Mouse (Mus musculus) embryonic facial prominence, embryonic 10.5 days (tissue): ENCODE measurements around the gene Cypt14. TPM values are rescaled to one million over a fixed set of nuclear protein-coding genes. Genes with fewer than 3 reads are reported as not detected.
"Not testable (repeated sequence)": the region's sequence is repeated elsewhere in the genome, so short reads cannot be mapped to it uniquely, and the experiment has no call there.

Experiments used
- DNase-seq: peaks from one replicate; pipeline ENCODE4 v3.0.0-alpha.2; 2017; ENCODE audit warnings: low spot score
- H3K27ac ChIP-seq: fragments of 300-500 bp; sonication (generic); replicated peaks from 2 replicates; pipeline ENCODE4 v1.5.1; 2016; ENCODE audit warnings: mild to moderate bottlenecking
- H3K27me3 ChIP-seq: fragments of 300-500 bp; sonication (generic); replicated peaks from 2 replicates; pipeline ENCODE4 v1.6.1; 2016; ENCODE audit warnings: low read depth, mild to moderate bottlenecking; ENCODE audit not compliant: poor library complexity, severe bottlenecking
- H3K36me3 ChIP-seq: fragments of 300-500 bp; sonication (generic); replicated peaks from 2 replicates; pipeline ENCODE4 v1.6.1; 2016; ENCODE audit warnings: mild to moderate bottlenecking, moderate library complexity
- H3K4me1 ChIP-seq: fragments of 300-500 bp; sonication (generic); 2 replicates; pipeline ENCODE4 v1.6.1; 2016
- H3K4me3 ChIP-seq: fragments of 300-500 bp; sonication (generic); 2 replicates; pipeline ENCODE4 v1.5.1; 2016; ENCODE audit warnings: mild to moderate bottlenecking, moderate library complexity
- H3K9me3 ChIP-seq: fragments of 300-500 bp; sonication (generic); 2 replicates; pipeline ENCODE4 v1.6.1; 2016; ENCODE audit warnings: mild to moderate bottlenecking
- WGBS: fragments of 180-500 bp; shearing (Covaris S2); methylation state at CpG from one replicate; pipeline ENCODE4 v1.1.7; 2016; 5-methylcytosine and 5-hydroxymethylcytosine counted together
- polyA plus RNA-seq: library from polyadenylated mRNA; unstranded; fragments of >200 nt; fragmentation: Nextera tagmentation; extraction: Ambion mirVana; gene quantifications from 2 replicates; pipeline ENCODE4 v1.2.1, GENCODE M21; 2016

Gene Cypt14
- not detected in 2 replicates for polyA plus RNA-seq

DNA sequence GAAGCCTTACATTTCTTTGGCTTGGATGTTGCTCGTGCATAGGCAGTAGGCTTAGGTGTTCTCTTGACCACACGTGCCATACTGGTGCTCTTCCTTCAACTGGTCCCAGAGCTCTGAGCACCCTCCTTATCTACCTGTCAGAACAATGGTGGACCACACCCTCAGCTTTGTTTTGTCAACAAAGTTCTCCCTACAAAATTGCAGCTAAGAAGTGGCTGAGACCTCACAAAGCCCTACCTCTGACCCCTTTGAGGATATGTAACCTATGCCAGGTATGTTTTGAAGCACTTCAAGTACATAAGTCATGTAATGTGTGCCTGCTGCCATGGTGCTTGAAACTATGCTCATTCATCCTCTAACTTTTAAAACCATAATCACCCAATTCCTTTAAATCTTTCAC, at the start of gene Cypt14:
Gene Cypt14, minus strand, starts transcription at position 101 of the 400 bp plus-strand sequence.
- H3K27ac ChIP-seq, H3K9me3 ChIP-seq, H3K27me3 ChIP-seq, H3K4me3 ChIP-seq, DNase-seq, H3K36me3 ChIP-seq, H3K4me1 ChIP-seq: not testable (repeated sequence)
- 72% methylated on average over 2 of the region's 2 CpGs for WGBS
